Mouse (Mus musculus) testis, adult 2 months (tissue): ENCODE measurements at regions not wholly inside any gene's neighbourhood (a gene's known extent, or its start where the extent isn't known, plus 50 kb on each side); places are given as distances from the start of the nearest gene placed in this dataset.

Source experiments
- CTCF ChIP-seq: fragments of 200-500 bp; IDR thresholded peaks from 2 replicates; pipeline ENCODE4 v1.5.1; 2012; ENCODE audit warnings: low read depth, mild to moderate bottlenecking, inconsistent platforms, low read length, moderate library complexity; ENCODE audit not compliant: control insufficient read depth, insufficient read depth, insufficient replicate concordance
- POLR2A ChIP-seq: fragments of 200-500 bp; IDR thresholded peaks from 2 replicates; pipeline ENCODE4 v1.6.1; 2012; ENCODE audit warnings: low read depth, mild to moderate bottlenecking, inconsistent platforms, low read length, moderate library complexity; ENCODE audit not compliant: control insufficient read depth

GRCm38 (mm10) chr5:91813547-91814416 is 149.1 kb downstream of the Rchy1 start:
- TF ChIP-seq POLR2A: no peak
- no peak for TF ChIP-seq CTCF
